Mouse (Mus musculus) thymus, postnatal 14 days (tissue): ENCODE results near the gene Olfr1291-ps1.

Experiments used
- DNase-seq: peaks from one replicate; pipeline ENCODE4 v3.0.0; 2021

Gene Olfr1291-ps1

DNA sequence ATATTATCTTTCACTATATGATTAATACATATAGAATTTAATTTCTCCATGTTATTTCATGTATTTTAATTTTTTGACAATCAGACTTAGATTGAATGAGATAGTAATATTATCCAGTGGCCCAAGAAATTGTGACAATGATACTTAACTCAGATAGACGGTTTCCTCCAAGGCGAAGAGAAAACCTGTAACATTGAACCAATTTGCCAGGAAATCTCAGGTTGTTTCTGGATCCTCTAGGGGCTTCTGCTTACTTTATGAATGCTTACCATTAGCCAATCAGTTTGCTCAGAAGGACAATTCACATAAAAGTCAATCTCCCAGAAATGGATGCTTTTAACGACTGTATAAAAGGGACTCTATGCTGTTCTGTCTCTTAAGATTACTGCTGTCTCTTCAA, at the start of gene Olfr1291-ps1:
Gene Olfr1291-ps1 (plus strand): TSS at position 301 of the 400 bp plus-strand sequence.
- DNase-seq = no peak

DNA sequence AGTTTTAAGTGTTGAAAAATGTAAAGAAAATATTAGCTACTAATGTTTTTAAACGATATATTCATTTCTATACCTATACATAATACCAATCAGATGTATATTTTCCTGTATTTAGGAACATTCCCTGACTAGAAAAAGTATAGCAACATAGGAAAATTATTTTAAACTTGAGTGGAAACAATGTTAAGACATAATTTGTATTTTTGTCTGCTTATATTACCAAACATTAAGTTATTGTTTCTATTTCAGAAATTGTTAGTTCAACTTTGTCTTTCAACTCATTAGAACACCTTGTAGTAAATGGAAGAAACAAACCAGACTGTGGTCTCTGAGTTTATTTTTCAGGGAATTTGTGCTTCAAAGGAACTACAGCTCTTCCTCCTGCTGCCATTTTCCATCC, 48.1 kb upstream of the Olfr1291-ps1 start, which contains the start of gene Olfr1287:
Gene Olfr1287 (plus strand): TSS at position 301 of the 400 bp plus-strand sequence.
- no peak for DNase-seq

- DNase-seq = no peak
Observed at GRCm38 (mm10) chr2:111473801-111474200, 23.2 kb upstream of the Olfr1291-ps1 start, which contains the start of gene Olfr1288. Olfr1288 (plus strand) TSS chr2:111474101.

DNA sequence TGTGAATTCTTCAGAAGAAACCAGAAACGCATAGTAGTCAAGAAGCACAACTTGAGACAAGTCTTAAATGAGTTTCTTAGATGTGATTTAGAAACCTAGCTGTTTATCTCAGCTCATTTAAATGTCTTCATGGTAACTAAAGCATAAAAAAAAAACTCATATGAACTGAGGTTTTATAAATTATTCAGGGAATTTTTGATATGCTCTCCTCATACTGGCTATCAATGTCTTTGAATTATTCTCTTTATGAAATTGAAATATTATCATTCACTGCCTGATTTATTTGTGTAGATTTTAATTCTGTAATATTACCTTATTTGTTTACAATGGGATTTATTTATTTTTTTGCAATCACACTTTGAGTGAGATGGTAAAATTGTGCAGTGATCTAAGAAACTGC, 16.5 kb upstream of the Olfr1291-ps1 start, which contains the start of gene Olfr1289:
Gene Olfr1289 (plus strand): TSS at position 301 of the 400 bp plus-strand sequence.
- DNase-seq = no peak

GRCm38 (mm10) chr2:111493729-111494128, 3.3 kb upstream of the Olfr1291-ps1 start, which contains the start of gene Olfr1290:
Olfr1290 (minus strand) TSS chr2:111493829.
- no peak for DNase-seq

- DNase-seq = no peak
Observed at GRCm38 (mm10) chr2:111517451-111517850, 20.5 kb downstream of the Olfr1291-ps1 start.

DNA sequence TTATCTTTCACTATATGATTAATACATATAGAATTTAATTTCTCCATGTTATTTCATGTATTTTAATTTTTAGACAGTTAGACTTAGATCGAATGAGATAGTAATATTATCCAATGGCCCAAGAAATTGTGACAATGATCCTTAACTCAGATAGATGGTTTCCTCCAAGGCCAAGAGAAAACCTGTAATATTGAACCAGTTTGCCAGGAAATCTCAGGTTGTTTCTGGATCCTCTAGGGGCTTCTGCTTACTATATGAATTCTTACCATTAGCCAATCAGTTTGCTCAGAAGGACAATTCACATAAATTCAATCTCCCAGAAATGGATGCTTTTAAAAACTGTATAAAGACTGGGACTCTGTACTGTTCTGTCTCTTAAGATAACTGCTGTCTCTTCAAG, 27.9 kb downstream of the Olfr1291-ps1 start, which contains the start of gene Olfr1293-ps:
Gene Olfr1293-ps (plus strand): TSS at position 301 of the 400 bp plus-strand sequence.
- DNase-seq = no peak

DNA sequence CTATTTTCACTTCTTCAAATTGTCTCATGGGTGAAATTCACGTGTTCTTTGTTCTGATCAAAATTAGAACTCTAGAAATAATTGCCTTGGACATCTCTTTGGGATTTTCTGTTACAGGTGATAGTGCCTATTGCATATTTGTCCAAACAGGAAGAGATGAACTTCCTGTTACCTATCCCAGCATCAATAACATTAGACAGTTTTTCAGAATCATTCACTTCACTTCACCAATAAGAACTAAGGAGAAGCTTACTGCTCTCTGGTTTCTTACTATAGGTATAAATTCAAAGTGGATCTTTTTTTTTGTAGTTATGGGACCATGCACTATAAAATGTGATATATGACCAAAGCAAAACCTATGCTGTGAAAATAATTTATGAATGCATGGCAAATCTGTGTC, 43.2 kb downstream of the Olfr1291-ps1 start, which contains the start of gene Olfr1294:
Gene Olfr1294 (minus strand): TSS at position 101 of the 400 bp plus-strand sequence.
- no peak for DNase-seq
